Mouse (Mus musculus): ENCODE measurements around the gene Ccdc171. TPM values are rescaled to one million over a fixed set of nuclear protein-coding genes. Genes with fewer than 3 reads are reported as not detected.
A peak's percentile ranks its signal among the peaks of the same experiment; 100 is the strongest.
"Not testable (repeated sequence)": the region's sequence is repeated elsewhere in the genome, so short reads cannot be mapped to it uniquely, and the experiment has no call there.

The Ccdc171 gene
- total RNA-seq, 2 experiments from 2014 or later: 3.1 to 3.9 TPM

DNA sequence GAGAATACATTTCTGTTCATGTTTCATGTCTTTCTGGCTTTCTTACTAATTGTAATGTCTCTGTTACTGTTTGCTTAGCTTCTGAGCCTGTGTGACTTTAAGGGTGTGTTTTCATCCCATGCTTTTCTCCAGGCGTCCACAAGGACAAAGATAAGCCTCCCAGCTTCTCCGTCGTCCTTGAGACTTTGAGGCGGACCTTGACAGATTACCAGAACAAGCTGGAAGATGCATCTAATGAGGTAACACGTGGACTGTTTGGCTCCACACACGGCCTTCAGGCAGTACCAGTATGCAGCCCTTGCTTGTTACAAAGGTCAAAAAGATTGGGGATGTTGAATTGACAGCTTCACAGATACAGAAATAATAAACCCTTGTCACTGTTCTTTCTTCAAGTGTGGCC, 130.1 kb downstream of the Ccdc171 start:
- DNase-seq (ENCODE audit: low spot score in 2 of 2): no peak

DNA sequence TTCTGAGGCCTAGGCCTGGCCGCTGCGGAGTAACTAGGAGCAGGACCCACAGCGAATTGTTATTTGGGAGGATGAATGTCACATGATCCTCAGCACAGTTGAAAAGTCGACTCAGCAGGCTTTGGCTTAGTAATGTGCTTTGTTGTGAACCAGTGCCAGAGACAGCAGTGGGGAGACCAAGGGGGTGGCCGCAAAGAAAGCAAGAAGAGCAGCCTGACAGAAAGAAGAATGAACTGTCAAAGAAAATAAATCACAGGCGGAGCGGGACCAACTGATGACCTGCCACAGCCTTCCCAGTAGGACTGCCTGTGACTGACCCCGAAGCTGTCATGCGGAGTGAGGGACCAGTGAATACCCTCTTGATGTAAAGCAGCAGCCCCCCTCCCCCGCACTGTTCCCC, 131.2 kb downstream of the Ccdc171 start:
- peak; percentile 5 to 15 for DNase-seq (ENCODE audit: low spot score in 2 of 2)

DNA sequence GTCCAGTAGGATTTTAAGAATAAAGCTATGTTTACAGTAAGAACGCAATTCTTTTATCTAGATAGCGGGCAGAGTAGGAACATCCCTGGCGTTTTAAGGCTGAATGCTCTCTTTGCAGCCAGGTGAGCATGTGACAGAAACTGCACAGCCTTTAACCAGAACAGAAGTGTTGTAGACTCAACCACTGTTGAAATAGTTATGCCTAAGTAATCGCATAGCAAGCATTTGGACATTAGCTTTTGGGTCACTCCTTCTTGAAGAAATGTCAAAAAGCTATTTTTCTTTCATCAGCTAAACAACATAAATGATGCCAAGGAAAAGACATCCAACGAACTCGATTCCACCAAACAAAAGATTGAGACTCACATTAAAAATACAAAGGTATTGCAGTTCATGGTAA, 131.7 kb downstream of the Ccdc171 start:
- DNase-seq (ENCODE audit: low spot score in 2 of 2): no peak

DNA sequence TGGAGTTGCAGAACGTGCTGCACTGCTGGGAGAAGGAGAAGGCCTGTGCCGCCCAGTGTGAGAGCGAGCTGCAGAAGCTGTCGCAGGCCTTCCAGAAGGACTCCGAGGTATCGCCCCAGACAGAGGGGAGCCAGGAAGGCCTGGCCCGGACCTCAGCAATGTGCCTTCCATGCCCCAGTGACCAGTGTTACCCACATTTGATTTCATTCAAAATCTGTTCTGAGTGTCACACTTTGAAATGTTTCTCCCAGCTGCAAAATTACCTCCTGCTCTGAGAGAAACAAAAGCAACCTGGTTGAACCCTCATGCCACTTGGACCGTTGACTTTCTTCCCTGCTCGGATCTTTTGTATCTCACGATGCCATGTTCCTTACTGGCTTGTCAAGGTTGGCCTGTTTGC, 133.1 kb downstream of the Ccdc171 start:
- no peak for DNase-seq (ENCODE audit: low spot score in 2 of 2)

DNA sequence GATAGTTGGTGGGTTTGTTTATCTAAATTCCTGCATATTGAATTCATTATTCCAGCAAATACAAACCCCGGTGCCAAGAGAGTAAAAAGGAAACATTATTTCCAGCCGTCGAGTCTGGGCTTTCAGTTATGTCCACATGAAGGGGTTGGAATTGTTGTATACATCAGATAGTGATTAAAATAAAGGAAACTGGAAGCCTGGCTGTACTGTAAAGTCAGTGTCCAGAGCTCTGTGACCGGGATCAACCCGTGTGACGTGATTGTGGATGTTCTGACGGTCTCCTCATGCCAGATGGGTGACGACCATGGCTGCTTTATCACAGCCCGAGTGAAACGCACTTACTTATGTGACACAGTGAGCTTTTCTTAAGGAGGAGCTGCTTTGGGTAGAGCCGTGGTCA, 134.1 kb downstream of the Ccdc171 start:
- DNase-seq (ENCODE audit: low spot score in 2 of 2): no peak

DNA sequence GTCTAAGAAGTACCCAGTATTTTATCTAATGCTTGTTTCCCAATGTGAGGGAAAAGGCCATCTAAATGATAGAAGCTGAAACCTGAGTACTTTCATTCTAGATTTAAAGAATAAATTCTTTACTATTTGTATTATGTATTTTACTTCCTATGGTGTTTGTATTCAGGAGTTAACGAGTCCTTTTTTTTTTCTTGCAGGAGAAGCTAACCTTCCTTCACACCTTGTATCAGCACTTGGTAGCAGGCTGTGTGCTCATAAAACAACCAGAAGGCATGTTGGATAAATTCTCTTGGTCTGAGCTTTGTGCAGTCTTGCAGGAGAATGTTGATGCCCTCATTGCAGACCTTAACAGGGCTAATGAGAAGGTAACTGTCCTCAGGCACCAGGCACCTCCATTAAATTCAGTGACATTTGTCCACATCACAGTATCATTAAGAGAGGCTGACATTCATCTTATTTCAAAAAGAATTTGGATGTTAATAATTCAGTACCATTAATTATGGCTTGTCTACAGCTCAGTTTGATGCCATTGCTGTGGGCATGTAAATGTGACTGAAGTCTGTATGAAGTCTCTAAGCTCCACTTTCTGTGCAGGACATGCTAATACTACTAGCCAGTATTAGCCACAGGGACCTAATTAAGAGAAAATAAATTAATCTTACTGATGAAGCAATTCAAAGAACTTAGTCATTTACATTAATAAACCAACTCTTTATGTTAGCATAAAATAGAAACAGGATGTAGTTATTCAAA, 136.3 kb downstream of the Ccdc171 start:
- DNase-seq (ENCODE audit: low spot score in 2 of 2): no peak

DNA sequence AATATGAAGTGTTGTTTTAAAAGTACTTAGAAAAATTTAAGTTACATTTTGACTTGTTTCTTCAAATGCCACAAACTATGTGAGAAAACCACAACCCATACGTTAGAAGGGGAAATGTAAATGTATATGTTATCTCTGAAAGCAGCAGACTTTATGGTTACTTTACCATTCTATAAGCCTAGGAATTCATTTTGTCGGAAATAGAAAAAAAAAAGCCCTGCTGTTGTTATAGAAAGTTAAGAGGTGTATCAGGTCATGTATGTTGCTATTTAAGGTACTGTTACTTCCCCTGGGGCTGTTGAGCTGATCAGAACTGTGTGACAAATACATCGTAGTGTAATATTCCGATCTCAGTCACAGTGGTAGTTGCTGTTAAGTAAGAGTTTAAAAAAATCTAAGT, 137.0 kb downstream of the Ccdc171 start:
- no peak for DNase-seq (ENCODE audit: low spot score in 2 of 2)

DNA sequence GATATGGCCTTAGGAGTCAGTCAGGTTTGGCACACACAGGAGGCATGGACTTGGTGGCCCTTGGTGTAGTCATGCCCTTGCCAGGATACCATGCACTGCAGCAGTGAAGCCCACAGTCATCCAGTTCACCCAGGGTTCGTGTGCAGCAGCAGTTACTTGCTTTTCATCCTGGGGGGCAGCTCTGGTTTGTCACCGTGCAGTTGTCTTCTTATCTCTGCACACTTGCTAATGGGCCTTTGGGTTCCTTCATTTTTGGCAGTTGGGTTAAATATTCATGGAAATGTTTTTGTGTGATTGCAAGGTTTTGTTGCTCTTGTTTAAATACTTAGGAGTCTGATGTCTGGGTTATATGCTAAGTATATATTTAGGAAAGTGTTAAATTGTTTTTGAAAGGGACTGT, 144.2 kb downstream of the Ccdc171 start:
- no peak for DNase-seq (ENCODE audit: low spot score in 2 of 2)

DNA sequence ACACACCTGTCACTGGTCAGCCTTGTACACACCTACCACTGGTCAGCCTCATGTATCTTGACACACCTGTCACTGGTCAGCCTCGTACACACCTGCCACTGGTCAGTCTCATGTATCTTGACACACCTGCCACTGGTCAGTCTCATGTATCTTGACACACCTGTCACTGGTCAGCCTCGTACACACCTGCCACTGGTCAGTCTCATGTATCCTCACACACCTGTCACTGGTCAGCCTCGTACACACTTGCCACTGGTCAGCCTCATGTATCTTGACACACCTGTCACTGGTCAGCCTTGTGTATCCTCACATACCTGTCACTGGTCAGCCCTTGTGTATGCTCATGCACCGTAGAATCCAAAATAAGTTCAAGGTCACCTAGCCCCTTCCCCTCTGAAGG, 150.0 kb downstream of the Ccdc171 start:
- not testable (repeated sequence) for DNase-seq (ENCODE audit: low spot score in 2 of 2)

DNA sequence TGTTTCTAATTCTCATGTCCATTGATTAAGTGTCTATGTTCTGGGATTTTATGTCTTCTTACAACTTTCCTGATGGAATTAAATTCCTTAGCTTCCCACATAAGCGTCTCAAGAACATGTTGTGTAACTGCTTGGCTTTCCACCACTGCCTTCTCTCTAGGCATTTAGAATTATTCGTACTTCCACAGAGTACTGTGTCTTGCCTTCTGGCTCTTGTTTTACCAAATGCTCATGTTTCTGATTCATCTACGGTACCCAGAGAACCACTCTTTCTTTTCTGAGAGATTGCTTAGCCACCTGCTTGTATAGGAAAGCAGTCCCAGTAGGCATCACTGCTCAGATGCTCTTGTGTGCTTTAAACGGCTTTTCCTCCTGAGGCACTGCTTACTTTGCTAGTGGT, 151.1 kb downstream of the Ccdc171 start:
- DNase-seq (ENCODE audit: low spot score in 2 of 2): no peak

DNA sequence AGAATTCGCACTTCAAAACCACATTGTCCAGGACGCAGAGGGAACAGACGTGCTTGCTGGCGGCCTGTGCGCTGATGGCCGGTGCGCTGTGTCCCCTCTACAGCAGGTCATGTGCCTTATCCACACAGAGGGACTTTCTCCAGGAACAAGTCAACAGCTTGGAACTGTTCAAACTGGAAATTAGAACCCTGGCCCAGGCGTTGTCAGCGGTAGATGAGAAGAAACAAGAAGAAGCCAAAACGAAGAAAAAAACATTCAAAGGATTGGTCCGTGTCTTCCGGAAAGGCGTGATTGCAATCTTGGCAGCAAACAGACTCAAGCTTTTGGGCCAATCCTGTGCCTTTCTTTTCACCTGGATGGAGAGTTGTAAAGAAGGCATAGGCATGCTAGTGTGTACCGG, 155.7 kb downstream of the Ccdc171 start:
- no peak for DNase-seq (ENCODE audit: low spot score in 2 of 2)

DNA sequence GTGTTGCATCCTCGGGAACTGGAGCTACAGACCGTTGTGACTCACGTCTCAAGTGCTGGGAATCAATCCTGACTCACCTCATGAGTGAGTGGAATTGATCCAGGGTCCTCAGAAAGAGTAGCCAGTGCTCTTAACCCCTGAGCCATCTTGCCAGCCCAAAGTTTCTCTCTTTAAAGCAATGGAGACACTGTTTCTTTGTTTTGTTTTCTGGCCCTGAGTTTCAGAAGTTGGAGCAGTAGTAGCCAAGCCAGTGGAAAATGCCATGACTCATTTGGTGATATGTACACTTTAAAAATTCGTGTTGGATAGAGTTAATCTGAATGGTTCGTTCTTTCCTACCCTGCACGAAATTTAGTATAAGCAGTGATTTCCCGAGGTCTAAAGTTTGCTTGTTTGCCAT, 157.5 kb downstream of the Ccdc171 start:
- DNase-seq (ENCODE audit: low spot score in 2 of 2): no peak

DNA sequence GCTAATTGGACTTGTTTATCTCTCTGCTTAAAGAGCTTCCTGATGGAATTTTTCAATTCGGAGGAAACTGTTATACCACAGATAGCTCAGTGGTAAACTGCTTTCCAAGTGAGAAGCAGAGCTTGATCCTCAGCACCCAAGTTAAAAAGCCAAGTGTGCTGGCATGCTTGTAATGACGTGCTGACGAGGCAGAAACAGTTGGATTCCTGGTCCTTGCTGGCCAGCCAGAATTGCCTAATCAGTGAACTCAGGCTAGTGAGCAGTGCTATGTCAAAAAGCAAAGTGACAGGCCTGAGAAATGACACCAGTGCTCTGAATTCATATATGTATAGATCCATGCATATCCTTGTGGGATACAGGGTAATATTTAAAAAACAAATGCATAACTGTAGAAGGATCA, 174.8 kb downstream of the Ccdc171 start:
- DNase-seq (ENCODE audit: low spot score in 2 of 2): no peak

DNA sequence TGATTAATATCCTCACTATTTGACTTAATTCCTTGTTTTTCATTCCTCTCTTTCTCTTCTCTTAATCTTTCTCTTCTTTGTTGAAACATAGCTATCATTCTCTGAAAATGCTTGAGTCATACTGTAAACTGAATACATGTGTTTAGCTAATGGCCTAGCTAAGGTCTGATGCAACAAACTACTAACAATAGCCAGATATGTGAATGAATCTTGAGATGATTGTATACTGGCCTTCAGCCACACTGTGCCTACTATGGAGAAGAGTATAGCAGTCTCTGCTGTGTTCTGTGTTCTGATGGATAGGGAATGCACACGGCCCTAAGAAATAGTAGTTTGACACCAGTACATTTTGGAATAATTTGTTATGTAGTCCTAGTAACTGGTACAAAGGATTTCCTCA, 191.7 kb downstream of the Ccdc171 start:
- no peak for DNase-seq (ENCODE audit: low spot score in 2 of 2)

DNA sequence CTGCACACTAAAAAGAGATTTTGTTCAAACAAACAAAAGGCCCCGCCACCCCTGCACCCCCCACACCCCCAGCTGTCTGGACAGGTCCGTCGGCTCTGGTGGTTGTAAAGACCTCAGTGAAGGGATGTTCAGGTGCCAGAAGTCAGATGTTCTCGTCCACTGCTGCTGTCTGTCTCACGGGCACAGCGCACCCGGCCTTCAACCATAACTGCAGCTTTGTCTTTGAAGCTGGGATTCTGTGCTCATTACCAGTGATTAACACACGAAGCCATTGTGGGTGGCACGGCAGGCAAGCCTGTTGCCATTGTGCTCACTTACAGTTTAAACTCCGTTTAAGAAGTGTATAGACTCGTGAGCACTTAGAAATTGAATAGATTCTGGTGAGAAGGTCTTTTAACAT, 194.5 kb downstream of the Ccdc171 start:
- DNase-seq (ENCODE audit: low spot score in 2 of 2): no peak

DNA sequence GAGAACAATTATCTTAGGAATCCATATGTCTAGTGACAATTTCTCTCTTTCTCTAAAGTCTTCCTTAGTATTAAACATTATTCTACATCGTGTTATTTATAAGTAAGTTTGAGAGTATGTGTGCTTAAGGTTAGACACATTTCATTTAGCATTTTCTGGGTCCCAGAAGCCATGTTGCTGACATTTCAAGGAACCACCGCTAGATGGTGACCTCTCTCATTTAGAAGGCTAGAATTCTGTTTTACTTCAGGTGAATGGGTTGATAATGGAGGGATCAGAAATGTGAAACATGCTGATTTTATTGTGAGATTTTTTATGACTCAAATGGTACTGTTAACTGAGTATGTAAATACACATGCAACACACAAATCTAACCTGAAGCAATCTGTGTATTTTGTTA, 199.8 kb downstream of the Ccdc171 start:
- no peak for DNase-seq (ENCODE audit: low spot score in 2 of 2)

DNA sequence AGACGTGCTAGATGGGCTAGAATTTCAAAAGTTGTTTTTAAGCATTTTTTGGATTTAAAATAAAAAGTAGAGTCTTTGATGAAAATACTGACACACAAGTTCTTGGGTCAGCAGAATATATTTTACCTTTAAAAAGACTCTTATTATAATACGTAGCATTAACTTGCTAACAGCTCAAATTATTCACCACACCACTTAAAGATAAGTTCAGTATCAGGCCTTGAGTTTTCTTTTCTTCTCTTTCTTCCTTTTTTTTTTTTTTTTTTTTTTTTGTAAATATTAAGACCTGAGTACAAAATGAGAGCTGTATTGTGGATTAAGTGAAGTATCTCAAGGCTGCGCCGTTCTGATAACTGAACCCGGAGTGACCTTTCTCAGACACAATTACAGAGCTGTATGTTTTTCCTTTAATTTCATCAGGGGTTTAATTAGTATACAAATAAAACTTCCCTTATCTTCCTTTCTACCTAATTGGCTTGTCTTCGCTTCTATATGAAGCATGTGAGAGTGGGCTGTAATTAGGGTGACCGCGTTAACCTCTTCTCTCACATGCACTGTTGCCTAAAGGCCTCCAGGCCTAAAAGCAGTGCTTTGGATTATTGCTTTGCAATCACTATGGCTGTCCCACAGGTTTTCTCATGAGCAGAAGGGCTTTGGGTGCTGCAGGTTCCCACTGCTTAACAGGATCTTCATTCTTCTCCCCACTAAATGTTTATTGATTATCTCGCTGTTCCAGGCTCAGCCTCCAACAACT, 214.0 kb downstream of the Ccdc171 start:
- no peak for DNase-seq (ENCODE audit: low spot score in 2 of 2)

DNA sequence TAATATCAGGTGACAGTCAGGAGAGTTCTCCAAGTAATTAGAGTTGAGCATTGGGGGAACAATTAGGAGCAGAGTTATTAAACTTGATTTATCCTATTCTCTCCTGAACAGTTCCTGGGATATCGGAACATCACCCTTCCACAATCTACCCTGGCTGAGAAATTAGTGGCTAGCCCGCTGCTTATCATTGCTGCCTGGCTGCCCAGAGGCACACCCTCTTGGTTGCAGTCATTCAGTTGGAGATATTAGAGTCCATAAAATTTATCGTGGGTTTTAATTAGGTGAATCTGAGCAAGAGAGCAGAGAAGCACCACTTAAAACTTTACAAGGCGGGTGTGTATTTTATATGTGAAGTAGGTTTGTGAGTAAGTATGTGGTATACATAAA, 214.5 kb downstream of the Ccdc171 start:
- no peak for DNase-seq (ENCODE audit: low spot score in 2 of 2)

DNA sequence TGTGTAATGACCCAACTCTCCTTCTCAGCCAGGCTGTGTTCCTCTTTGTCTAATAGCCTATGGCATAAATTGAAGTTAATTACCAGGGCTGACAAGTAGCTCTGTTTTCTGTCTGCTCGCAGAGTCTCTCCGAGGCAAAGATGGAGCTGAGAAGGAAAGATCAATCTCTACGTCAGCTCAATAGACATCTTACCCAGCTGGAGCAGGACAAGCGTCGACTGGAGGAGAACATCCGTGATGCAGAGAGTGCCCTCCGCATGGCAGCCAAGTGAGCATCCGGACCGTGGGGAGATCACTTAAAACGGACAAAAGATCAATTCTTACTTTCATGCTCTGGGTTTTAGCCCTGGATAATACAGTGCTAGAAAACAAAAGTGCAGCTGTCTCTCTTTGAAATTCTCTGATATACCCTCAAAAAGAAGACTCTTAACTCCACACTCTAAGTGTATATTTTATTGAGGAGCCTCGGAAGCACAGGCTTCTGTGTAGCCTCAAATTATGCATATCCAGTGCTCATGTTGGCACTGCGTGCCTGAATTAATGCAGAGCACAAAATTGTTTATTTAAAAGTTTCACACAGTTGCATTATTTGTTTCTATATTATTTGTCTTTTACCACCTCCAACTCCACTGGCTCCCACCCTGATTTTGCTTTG, 217.6 kb downstream of the Ccdc171 start:
- peak in 1 of 2 experiments; percentile 11 for DNase-seq (ENCODE audit: low spot score in 2 of 2)

DNA sequence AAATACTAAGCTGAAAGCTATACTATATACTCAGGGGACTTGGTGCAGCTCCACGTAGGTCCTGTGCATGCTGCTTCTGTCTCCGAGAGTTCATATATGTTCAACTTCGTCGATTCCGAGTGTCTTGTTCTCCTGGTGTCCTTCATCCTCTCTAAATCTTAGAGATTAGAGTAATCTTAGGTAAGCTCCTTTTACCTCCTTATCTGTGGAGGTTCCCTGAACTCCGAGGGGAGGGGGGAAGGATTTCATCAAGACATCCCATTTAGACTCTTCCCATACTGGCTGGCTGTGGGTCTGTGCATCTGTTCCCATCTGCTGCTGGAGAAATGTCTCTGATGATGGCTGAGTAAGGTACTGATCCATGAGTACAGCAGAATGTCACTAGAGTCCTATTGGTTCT, 249.8 kb downstream of the Ccdc171 start:
- no peak for DNase-seq (ENCODE audit: low spot score in 2 of 2)

DNA sequence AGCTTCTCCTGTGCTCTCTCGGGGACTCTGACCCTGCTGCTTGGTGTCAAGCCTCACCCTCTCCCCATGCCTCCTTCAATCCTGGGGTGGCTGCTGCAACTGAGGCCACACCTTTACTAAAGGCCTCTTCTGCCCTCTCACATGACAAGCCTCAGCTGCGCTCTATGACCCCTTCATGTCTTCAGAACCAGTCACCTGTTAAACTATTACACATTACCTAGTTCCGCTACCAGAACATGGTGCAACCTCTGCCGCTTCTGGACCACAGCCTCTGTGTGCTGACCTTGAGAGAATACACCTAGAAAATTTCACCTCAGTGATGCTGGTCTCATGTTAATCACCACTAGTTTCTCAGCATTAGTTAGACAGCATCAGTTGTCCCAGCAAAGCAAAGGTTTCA, 254.7 kb downstream of the Ccdc171 start:
- DNase-seq (ENCODE audit: low spot score in 2 of 2): no peak

DNA sequence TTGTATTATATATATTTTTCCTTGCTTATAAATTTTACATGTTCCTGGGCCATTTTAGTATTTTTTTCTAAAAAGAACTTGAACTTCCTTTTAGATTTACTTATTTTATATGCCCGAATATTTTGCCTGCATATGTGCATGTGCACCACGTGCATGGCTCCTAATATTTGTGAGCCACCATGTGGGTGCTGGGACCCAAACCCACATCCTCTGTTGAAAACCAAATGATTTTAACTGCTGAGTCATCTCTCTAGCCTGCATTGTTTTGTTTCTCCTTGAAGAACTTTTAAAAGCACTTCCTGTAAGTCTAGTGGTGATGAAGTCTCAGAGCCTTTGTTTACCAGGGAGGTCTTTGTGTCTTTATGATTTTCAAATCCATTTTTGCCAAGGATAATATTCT, 259.8 kb downstream of the Ccdc171 start:
- DNase-seq (ENCODE audit: low spot score in 2 of 2): no peak
